Mouse (Mus musculus) cerebellum, adult 2 months (tissue): ENCODE measurements around the gene Dusp6. TPM values are rescaled to one million over a fixed set of nuclear protein-coding genes. Genes with fewer than 3 reads are reported as not detected.
"Not testable (repeated sequence)": the region's sequence is repeated elsewhere in the genome, so short reads cannot be mapped to it uniquely, and the experiment has no call there.

Source experiments
- DNase-seq, 2 experiments: peaks; one replicate each; pipeline ENCODE4 v3.0.0; 2021
- H3K27ac ChIP-seq: fragments of 200-500 bp; 2 replicates; pipeline ENCODE4 v1.5.1; 2012; ENCODE audit warnings: low read length, control low read depth, inconsistent platforms; ENCODE audit not compliant: insufficient read depth
- H3K27me3 ChIP-seq: fragments of 200-500 bp; 2 replicates; pipeline ENCODE4 v1.6.1; 2012; ENCODE audit warnings: inconsistent platforms, mild to moderate bottlenecking, low read length, moderate library complexity; ENCODE audit not compliant: control insufficient read depth, insufficient read depth
- H3K4me1 ChIP-seq: fragments of 200-500 bp; 2 replicates; pipeline ENCODE4 v1.6.1; 2011; ENCODE audit warnings: low read length; ENCODE audit not compliant: control insufficient read depth, insufficient read depth
- H3K4me3 ChIP-seq: fragments of 200-500 bp; replicated peaks from 2 replicates; pipeline ENCODE3; 2011; ENCODE audit warnings: mild to moderate bottlenecking, low read depth, low read length, control low read depth; ENCODE audit not compliant: insufficient read depth
- CTCF ChIP-seq: fragments of 200-500 bp; IDR thresholded peaks from 2 replicates; pipeline ENCODE4 v1.5.1; 2011; ENCODE audit warnings: low read depth, mild to moderate bottlenecking, control low read depth, low read length, moderate library complexity, borderline replicate concordance; ENCODE audit not compliant: insufficient read depth
- POLR2A ChIP-seq: fragments of 200-500 bp; IDR thresholded peaks from 2 replicates; pipeline ENCODE4 v1.6.1; 2011; ENCODE audit warnings: low read length, control low read depth, borderline replicate concordance; ENCODE audit not compliant: insufficient read depth
- WGBS: fragments of 180-500 bp; shearing (Covaris S2); methylation state at CpG from one replicate; pipeline ENCODE4 v1.1.7; 2018; 5-methylcytosine and 5-hydroxymethylcytosine counted together
- polyA plus RNA-seq: library from polyadenylated mRNA; depleted of rRNA; stranded (reverse); fragments of >200 nt; gene quantifications from 2 replicates; pipeline ENCODE4 v1.2.3, GENCODE M21; 2012; rRNA removed

Dusp6 gene
- 20.2 and 20.5 TPM in 2 replicates for polyA plus RNA-seq

DNA sequence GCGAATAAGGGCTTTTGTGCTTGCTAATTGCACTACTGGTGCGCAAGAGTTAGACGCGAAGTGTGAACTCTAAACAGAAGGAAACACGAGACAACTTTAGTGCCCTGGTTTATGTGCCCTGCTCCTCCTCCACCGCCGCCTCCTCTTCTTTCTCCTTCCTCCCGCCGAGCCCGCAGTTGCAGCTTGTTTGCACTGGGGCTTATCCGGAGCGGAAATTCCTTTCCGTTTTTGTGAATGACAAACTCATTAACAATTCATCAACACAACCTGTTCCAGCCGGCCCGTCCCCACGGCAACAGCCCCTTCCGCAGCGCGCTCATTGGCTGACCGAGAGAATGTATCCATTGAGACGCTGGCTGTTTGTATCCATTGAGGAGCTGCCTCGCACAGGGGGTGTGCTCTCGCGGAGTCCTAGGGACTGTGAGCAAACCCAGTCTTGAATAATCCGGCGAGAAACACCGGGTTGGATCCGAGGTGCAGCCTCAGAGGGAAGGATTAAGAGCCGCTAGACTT lies at the start of gene Dusp6:
Dusp6 (plus strand) TSS at position 365 of the 513 bp plus-strand sequence.
- H3K27me3 ChIP-seq: no peaks in the 10 kb centered on the region
- 1% methylated on average over 29 of the region's 29 CpGs for WGBS
- DNase-seq: peak; percentile 88 to 92
- peak within 1 kb of the TSS; percentile 75 for H3K4me3 ChIP-seq
- TF ChIP-seq POLR2A (peak; percentile 77; the same call in 1 of the 2 replicates), CTCF (no peak)
- H3K4me1 ChIP-seq: peaks cover 4% of the 10 kb centered on the region; the same call in 1 of the 2 replicates
- peak within 1 kb of the TSS; percentile 73 for H3K27ac ChIP-seq

DNA sequence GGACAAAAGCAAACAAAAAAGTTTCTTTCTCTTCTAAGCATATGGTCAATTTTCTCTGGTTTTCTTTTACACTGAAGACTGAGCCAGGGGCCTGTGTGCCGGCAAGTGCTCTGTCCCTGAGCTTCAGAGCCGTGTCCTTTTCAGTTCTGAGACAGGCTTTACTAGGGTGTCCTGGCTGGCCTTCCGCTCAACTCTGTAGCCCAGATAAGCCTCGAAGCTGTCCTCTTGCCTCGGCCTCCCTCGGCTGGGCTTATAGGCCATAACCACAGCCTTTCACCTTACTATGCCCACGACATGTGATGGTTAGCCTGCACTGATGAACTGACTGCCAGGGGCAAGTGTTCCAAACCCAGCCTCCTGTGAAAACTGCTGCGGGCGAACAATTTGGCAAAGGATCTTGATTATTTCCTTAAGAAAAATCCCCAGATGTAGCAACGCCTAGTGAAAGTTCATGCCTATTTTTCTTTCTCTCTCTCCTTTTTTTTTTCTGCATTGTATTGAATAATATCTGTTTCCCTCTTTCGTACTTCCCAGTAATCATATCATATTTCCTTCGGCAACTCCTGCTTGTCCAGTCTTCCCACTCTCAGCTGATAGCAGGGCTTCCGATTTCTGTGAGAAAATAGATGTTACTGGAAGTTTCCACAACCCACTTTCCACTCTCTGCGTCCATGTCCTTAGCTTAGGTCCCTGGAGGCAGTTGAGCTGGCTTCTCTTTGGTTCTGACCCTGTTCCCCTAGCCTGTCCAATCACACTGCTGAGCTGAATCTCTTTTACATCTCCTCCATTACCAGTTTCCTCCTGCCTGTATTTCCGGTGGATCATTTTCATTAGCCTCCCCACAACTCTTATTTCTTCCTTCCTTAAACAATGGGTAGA lies 48.4 kb upstream of the Dusp6 start:
- TF ChIP-seq POLR2A (no peak), CTCF (no peak)
- no peak overlapping the region for H3K4me3 ChIP-seq
- no peak overlapping the region for H3K27ac ChIP-seq
- no peak for DNase-seq
- no peaks in the 10 kb centered on the region for H3K27me3 ChIP-seq
- H3K4me1 ChIP-seq: no peaks in the 10 kb centered on the region
- WGBS: 84% methylated on average over 15 of the region's 15 CpGs

DNA sequence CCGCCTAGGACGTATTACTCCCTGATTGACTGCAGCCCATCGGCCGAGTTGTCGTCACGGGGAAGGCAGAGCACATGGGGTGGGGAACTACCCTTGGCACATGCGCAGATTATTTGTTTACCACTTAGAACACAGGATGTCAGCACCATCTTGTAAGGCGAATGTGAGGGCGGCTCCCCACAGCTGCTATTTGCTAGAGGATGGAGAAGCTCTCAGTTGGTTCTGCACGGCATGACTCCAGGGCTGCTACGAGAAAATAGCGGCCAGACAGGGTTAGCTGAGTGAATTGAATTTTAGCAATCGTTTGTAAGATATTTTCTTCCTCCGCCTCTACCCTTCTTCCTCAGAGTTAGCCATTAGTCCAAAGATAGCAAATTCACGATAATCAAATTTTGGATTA lies 46.5 kb upstream of the Dusp6 start:
- H3K4me3 ChIP-seq, H3K4me1 ChIP-seq: not testable (repeated sequence)
- 72% methylated on average over 15 of the region's 15 CpGs for WGBS

DNA sequence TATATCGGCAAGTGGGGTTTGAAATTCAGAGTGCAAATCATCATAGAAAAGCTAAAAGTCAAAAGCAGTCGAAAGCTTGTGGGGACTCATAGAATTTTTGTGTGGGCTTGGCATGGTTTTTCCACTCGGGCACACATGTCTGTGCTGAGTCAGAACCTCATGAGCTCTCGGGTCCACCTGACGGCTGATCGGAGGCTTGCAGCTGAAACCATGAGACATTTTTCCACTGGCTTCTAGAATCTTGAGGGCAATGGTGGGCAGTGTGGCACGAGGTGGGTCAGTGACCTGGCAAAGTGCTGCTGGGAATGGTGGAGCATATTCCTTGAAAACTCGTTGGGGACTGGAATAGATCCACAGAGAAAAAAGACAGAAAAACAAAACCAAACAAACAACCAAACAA lies 41.5 kb upstream of the Dusp6 start:
- no peaks in the 10 kb centered on the region for H3K4me1 ChIP-seq
- H3K27ac ChIP-seq: no peak overlapping the region
- TF ChIP-seq POLR2A (no peak), CTCF (no peak)
- H3K27me3 ChIP-seq: no peaks in the 10 kb centered on the region
- H3K4me3 ChIP-seq: no peak overlapping the region
- 92% methylated on average over 8 of the region's 8 CpGs for WGBS
- DNase-seq: no peak

More for the DNA sequence above, 46.5 kb upstream of the Dusp6 start:
- H3K27ac ChIP-seq, H3K27me3 ChIP-seq, DNase-seq: not testable (repeated sequence)

DNA sequence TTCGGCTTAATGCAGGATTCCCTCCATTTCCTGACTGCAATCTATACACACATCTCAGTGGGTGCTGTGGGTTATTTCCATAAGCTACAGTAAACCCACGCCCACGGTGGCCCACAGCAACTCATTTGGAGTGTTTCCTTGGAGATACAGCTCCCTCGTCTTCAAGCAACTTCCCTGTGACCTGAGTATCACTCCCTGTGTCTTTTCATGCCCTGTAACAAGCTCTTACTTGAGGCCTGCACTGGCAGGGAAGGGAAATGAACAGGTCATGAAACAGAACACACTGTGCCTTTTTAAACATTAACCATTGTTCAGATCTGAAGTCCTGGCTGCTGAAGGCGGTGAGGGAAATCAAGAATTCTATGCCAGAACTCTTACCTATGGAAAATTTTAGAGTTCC lies 40.3 kb upstream of the Dusp6 start:
- no peak overlapping the region for H3K27ac ChIP-seq
- no peak for TF ChIP-seq POLR2A
- no peak for TF ChIP-seq CTCF
- H3K27me3 ChIP-seq: no peaks in the 10 kb centered on the region
- DNase-seq: no peak
- WGBS: 88% methylated on average over 5 of the region's 5 CpGs
- no peaks in the 10 kb centered on the region for H3K4me1 ChIP-seq
- no peak overlapping the region for H3K4me3 ChIP-seq

DNA sequence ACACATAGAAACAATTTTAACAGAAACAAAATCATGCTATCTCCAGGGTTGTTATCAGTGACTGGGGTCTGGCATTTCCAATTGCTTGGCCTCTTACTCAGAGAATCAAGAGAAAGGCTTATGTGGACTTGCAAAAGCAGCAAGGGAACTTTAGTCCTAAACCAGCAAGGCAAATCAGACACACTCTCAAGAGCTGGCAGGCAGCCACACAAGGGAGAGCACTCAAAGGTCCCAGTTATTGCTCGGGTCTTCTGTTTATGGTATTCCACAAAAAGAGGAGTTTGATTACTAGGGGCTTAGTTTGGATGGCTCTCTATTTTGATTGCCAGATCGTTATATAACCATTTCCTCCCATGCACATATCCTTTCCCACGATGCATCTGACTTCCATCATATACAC lies 38.8 kb upstream of the Dusp6 start:
- no peak for DNase-seq
- no peaks in the 10 kb centered on the region for H3K27me3 ChIP-seq

DNA sequence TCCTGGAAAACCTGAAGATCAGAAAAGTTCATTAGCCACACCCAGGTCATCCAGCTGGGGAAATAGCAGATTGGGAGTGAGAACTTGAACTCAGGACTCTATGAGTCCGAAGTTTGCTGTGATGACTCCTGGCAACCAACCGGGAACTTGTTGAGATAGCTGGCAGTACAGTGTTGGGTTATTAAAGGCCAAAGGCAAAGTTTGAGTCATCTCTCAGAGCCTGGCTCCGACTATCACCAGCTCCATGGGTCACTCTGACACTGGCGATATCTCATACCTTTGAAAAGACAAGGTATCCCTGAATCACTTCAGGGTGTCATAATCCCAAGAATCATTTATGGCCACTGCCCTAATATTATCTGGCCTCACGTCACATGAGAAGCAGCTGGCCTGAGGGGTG lies 36.2 kb upstream of the Dusp6 start:
- H3K4me1 ChIP-seq: no peaks in the 10 kb centered on the region
- WGBS: 94% methylated on average over 5 of the region's 5 CpGs
- no peak for DNase-seq
- H3K27me3 ChIP-seq: no peaks in the 10 kb centered on the region
- H3K4me3 ChIP-seq: no peak overlapping the region
- no peak overlapping the region for H3K27ac ChIP-seq
- TF ChIP-seq CTCF: no peak
- no peak for TF ChIP-seq POLR2A

More for the DNA sequence above, 38.8 kb upstream of the Dusp6 start:
- Histone ChIP-seq H3K27ac (no peak overlapping the region), H3K4me3 (no peak overlapping the region), H3K4me1 (no peaks in the 10 kb centered on the region)
- WGBS: 71% methylated on average over 3 of the region's 3 CpGs
- TF ChIP-seq POLR2A (no peak), CTCF (no peak)

DNA sequence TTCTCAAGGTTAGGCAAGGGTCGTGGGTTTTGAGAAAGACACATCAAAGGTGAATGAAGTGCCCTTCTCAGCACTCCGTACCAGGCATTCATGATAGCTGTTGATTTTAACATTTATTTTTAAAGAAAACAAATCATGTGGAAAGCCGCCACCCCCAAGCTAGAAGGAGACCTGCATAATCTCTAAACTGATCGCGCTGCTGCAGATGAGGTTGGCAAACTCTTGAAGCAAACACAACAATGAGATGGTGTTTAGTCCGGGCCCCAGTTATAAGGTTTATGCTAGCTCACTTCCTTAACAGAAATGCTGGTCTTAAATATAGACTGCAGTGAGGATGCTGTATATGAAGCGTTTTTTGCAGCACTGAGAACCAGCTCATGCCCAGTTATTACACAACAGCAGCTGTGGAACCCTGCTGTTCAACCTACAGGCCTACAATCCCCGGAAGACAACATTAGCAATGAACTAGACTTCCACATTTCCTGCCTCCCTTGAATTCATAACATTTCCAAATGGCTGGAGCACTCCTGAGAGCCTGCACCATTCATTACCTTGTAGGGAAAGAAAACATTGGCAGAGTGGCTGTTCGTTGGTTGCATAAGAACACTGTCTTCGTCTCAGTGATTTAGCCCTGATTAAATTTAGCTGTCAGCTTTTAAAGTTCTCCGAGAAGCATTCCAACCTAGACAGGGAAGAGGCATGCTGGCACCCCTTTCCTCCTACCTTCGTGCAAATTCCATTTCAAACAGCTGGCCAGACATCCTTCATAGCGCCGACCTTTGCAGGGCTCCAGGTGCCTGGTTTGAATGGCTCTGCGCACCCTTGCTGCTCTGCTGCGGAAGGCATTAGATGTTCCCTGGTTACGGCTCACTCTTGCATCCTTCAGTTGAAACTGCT lies 34.8 kb upstream of the Dusp6 start:
- WGBS: 66% methylated on average over 17 of the region's 17 CpGs
- TF ChIP-seq POLR2A: no peak
- no peaks in the 10 kb centered on the region for H3K4me1 ChIP-seq
- DNase-seq: no peak
- H3K27me3 ChIP-seq: no peaks in the 10 kb centered on the region
- H3K4me3 ChIP-seq: no peak overlapping the region
- no peak overlapping the region for H3K27ac ChIP-seq
